In genomic region chrX:13208404-13208803, GRCm38 (mm10) we compare ENCODE assay signal across 8 mouse cellular contexts.
DNase-seq lines count a peak whose midpoint lies in the region; ATAC-seq and TF ChIP-seq lines count a peak whose summit lies in the region.

No protein-coding gene starts in this region.

- no peak overlapping the region for H3K27ac ChIP-seq in cerebellum, adult 2 months (ENCODE audit: insufficient read depth, low read length)
- no peak overlapping the region for H3K27ac ChIP-seq in limb, embryonic 14.5 days (replicated peaks; ENCODE audit: low read depth, low read length)
- H3K27ac ChIP-seq in stomach, embryonic 14.5 days (ENCODE audit: low read length): no peak overlapping the region

- H3K36me3 ChIP-seq in limb, embryonic 14.5 days (ENCODE audit: control insufficient read depth, insufficient read depth, low read length): no peaks in the 10 kb centered on the region
- H3K36me3 ChIP-seq in stomach, embryonic 14.5 days (ENCODE audit: control insufficient read depth, insufficient read depth, low read length): no peaks in the 10 kb centered on the region

- peak overlapping the region; percentile 41 for H3K4me2 ChIP-seq in limb, embryonic 14.5 days (replicated peaks; ENCODE audit: low read depth, low read length, severe bottlenecking)
- peak overlapping the region; percentile 40 for H3K4me2 ChIP-seq in stomach, embryonic 14.5 days (replicated peaks; ENCODE audit: low read depth, low read length)

- no peak for TF ChIP-seq POLR2A in cerebellum, adult 2 months (IDR thresholded peaks at IDR 0.05; ENCODE audit: borderline replicate concordance, insufficient read depth, low read length)
- TF ChIP-seq POLR2A in limb, embryonic 14.5 days (IDR thresholded peaks at IDR 0.05; ENCODE audit: borderline replicate concordance, extremely low read depth, insufficient read depth, insufficient read length): no peak

- no peaks in the 10 kb centered on the region for H3K27me3 ChIP-seq in cerebellum, adult 2 months (ENCODE audit: control insufficient read depth, insufficient read depth, low read length)
- no peaks in the 10 kb centered on the region; the same call in 1 of the 2 replicates for H3K27me3 ChIP-seq in limb, embryonic 14.5 days (ENCODE audit: control insufficient read depth, insufficient read depth, low read length)
- H3K27me3 ChIP-seq in stomach, embryonic 14.5 days (ENCODE audit: control insufficient read depth, insufficient read depth, low read length): no peaks in the 10 kb centered on the region

- TF ChIP-seq CTCF in cerebellum, adult 2 months (IDR thresholded peaks at IDR 0.05; ENCODE audit: borderline replicate concordance, insufficient read depth, low read depth, low read length): no peak

- DNase-seq in cerebellum, adult 2 months: no peak
- no peak for DNase-seq in cerebellum, adult 9-10 months
- DNase-seq in right cerebral cortex, adult 18-20 months: peak; percentile 1
- no peak for DNase-seq in right cerebral cortex, postnatal 25 days
- no peak for DNase-seq in limb, embryonic 14.5 days (ENCODE audit: low spot score)
- DNase-seq in spleen, adult 12 weeks (ENCODE audit: low spot score): no peak
- no peak for DNase-seq in cerebellum, postnatal 4 days (ENCODE audit: low spot score in 2 of 2)

- H3K9ac ChIP-seq in limb, embryonic 14.5 days (ENCODE audit: low read depth, low read length, severe bottlenecking): 0 out of 2 replicates have a peak overlapping the region, but pooled peaks have one; percentile 38
- H3K9ac ChIP-seq in stomach, embryonic 14.5 days (replicated peaks; ENCODE audit: low read depth, low read length): no peak overlapping the region; the same call in 1 of the 2 replicates

- peak overlapping the region; percentile 50 for H3K4me3 ChIP-seq in cerebellum, adult 2 months (replicated peaks; ENCODE audit: insufficient read depth, low read depth, low read length)
- peak overlapping the region; percentile 32 for H3K4me3 ChIP-seq in limb, embryonic 14.5 days (replicated peaks; ENCODE audit: low read length)
- H3K4me3 ChIP-seq in stomach, embryonic 14.5 days (ENCODE audit: low read depth, low read length): peak overlapping the region; percentile 21; the same call in 1 of the 2 replicates

- ATAC-seq in limb, embryonic 14.5 days (ENCODE audit: low FRiP score, low read depth): no peak
- no peak for ATAC-seq in stomach, embryonic 14.5 days (ENCODE audit: insufficient number of reproducible peaks, insufficient read depth, low FRiP score, low read depth)

- H3K4me1 ChIP-seq in cerebellum, adult 2 months (ENCODE audit: control insufficient read depth, insufficient read depth, low read length): no peaks in the 10 kb centered on the region
- no peaks in the 10 kb centered on the region for H3K4me1 ChIP-seq in limb, embryonic 14.5 days (ENCODE audit: control insufficient read depth, insufficient read depth, low read length)
- H3K4me1 ChIP-seq in stomach, embryonic 14.5 days (ENCODE audit: control insufficient read depth, insufficient read depth, low read length): no peaks in the 10 kb centered on the region

- H3K9me3 ChIP-seq in limb, embryonic 14.5 days (ENCODE audit: control insufficient read depth, low read length): no peaks in the 10 kb centered on the region
- no peaks in the 10 kb centered on the region for H3K9me3 ChIP-seq in stomach, embryonic 14.5 days (ENCODE audit: control insufficient read depth, low read depth, low read length)

- 8% methylated on average over 6 of the region's 6 CpGs for WGBS in cerebellum, adult 2 months
- 43% methylated on average over 6 of the region's 6 CpGs for WGBS in limb, embryonic 14.5 days
- 26% methylated on average over 6 of the region's 6 CpGs for WGBS in stomach, embryonic 14.5 days
